Mouse (Mus musculus) lung, postnatal 36 days (tissue): ENCODE measurements around the gene Thsd4.

Experiments used
- DNase-seq: peaks from one replicate; pipeline ENCODE4 v3.0.0; 2022; ENCODE audit warnings: mixed read lengths

The Thsd4 gene

GRCm38 (mm10) chr9:60053117-60053516 lies 468.7 kb downstream of the Thsd4 start:
- DNase-seq: no peak

- DNase-seq: peak; percentile 5
These were observed 469.4 kb downstream of the Thsd4 start for GRCm38 (mm10) chr9:60052415-60052814.

DNA sequence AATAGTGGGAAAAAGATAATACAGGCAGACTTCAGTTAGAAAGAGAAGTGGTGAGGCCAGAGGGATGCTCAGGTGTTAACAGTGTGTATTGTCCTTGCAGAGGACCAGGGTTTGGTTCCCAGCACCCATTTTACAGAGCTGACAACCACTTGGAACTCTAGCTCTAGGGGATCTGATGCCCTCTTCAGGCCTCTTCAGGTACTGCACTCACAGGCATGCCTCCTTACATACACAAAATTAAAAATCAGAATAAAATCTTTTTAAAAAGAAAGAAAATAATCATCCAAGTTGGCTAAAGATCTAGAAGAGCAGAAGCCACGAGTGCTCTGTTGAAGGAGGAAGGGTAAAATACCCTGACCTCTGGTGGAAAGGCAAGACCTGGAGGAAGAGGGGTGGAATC lies 478.7 kb downstream of the Thsd4 start:
- DNase-seq: no peak

- no peak for DNase-seq
These were observed 487.0 kb downstream of the Thsd4 start for GRCm38 (mm10) chr9:60034883-60035282.

GRCm38 (mm10) chr9:60027234-60027633 lies 494.6 kb downstream of the Thsd4 start:
- DNase-seq: no peak

DNA sequence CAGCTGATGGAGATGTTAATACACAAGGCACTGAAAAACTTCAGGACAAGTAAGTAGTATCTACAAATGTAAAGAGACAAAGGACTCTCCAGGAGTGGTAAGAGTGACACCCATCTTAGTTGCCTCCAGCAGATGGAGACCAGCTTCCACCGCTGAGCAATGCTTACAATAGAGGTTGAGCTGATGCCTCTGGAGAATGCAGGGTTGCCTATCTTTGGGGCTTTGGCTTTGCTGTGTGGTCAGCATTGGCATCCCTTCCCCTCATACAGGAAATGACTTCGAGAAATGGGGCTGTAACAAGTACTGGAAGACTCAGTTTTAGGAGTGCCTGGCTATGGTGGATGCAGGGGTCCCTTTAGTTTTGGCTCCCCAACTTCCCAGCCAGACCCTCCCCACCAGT lies 495.1 kb downstream of the Thsd4 start:
- no peak for DNase-seq

DNA sequence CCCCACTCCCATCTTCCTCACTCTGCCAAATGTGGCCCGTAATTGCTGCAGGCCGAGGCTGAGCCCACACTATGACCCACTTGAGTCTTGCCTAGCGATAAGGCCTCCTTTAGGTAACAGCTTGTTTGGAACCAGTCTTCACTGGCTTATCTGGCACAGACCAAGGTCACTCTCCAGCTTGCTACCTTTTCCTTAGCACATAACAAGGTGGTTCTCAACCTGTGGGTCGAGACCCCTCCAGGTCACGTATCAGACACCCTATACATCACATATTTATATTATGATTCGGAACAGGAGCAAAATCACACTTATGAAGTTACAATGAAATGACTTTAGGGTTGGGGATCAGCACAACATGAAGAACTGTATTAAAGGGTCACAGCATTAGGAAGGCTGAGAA lies 495.9 kb downstream of the Thsd4 start:
- DNase-seq: no peak

DNA sequence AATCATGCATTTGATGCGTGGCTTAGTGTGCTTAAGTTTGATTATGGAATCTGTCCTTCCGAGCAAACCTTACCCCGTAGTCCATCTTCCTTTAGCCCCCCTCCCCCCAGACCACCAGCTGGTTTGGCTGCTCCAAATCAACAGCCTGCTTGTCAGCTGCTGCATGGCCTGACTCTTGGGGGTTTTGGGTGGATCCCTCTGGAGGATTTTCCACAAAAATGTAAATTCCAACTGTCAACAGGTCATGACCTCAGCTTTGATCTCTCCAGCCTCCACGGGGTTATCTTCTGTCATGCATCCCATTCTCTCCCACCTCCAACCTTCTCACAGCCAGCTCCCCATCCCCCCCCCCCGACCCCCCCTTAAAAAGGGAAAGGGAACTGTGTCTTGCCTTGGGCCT lies 496.9 kb downstream of the Thsd4 start:
- DNase-seq: no peak

GRCm38 (mm10) chr9:60024545-60024944 lies 497.3 kb downstream of the Thsd4 start:
- no peak for DNase-seq

GRCm38 (mm10) chr9:60022331-60022730 lies 499.5 kb downstream of the Thsd4 start:
- DNase-seq: peak; percentile 47

- no peak for DNase-seq
These were observed 501.4 kb downstream of the Thsd4 start for GRCm38 (mm10) chr9:60020444-60020843.

GRCm38 (mm10) chr9:60010285-60010684 lies 511.6 kb downstream of the Thsd4 start:
- no peak for DNase-seq

GRCm38 (mm10) chr9:60008936-60009335 lies 512.9 kb downstream of the Thsd4 start:
- DNase-seq: no peak

- no peak for DNase-seq
These were observed 519.5 kb downstream of the Thsd4 start for GRCm38 (mm10) chr9:60002323-60002722.

DNA sequence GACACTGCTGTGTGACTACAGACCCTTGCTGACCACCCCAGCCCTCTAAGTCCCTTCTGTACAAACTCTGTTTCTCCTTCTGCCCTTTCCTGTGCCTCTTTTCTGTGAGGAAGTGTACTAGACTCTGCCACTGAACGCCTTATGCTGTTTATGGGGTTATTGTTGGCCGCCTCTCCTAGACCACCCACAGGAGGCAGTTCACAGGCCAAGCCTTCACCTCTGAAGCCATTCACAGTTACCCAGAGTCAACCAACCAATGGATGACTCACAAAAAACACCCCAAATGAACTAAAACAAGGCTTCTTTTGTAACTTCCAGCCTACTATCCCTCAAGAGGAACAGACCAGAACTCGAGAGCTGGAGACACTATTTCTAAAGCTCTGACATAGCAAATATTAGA lies 520.4 kb downstream of the Thsd4 start:
- DNase-seq: no peak

DNA sequence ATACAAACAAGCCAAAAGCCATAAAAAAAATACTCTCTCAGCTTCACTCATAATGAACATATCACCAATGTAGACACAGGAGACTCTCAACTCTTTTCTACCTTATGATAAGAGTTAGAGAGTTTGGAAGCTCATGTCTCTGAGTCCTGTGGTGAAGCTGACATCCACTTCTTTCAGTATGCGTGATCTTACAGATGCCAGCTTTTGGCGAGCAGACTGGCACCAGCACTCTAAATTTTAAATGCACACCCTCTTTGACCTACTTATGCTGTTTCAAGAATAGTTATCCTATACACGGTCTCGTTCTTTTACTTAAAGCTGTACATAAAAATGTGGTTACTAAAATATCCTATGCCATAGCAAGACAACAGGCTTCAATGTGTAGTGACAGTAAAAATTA lies 524.1 kb downstream of the Thsd4 start:
- DNase-seq: no peak

- no peak for DNase-seq
These were observed 530.4 kb downstream of the Thsd4 start for GRCm38 (mm10) chr9:59991407-59991806.

DNA sequence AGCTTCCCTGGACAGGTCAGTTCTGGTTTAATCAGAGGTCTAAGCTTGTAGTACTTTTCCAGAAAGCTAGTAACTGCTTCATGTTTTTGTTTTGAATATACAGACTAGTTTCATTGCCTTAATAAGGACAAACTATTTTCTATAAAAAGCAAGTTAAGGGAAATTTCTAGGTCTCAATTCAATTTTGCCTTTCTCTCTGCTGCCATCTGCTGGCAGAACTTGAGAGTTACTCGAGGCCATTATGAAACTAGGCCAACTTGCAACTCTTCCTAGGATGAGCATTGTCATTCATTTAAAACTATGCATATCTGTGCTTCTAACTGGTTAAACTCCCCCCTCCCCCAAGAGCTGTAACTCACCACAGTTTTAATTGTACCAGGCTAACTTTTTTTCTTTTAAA lies 532.0 kb downstream of the Thsd4 start:
- DNase-seq: peak; percentile 79

DNA sequence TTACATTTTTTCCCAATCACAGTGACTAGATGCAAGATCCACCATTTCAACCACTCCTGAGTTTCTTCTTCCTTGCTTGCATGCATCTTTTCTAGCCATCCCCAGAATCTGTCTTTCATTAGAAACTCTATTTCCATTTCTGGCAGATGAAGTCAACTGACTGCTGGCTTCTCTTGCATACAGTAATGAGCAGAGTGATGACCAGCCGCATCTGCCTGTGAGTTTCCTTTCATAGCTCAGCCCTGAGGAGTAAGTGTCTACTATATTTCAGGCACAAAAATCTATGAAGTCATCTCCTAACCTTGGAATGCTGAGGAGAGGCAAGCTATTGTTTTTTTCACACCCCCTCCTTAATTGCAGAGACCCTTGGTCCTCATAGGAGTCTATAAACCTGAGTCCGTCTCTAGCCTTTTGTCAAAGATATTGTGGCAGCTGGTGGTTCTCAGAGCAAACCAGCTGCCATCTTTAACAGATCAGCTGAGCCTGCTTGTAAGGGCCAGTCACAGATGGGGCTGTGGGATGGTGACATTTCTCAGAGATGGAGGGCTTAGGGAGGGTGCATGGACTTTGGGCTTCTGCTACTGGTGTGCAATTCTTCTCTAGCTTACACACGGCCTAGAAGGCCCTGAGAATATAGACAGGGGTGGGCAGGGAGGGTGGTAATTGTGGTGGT lies 535.8 kb downstream of the Thsd4 start:
- no peak for DNase-seq

- DNase-seq: no peak
These were observed 540.7 kb downstream of the Thsd4 start for GRCm38 (mm10) chr9:59981116-59981515.

GRCm38 (mm10) chr9:59971263-59971662 lies 550.6 kb downstream of the Thsd4 start:
- DNase-seq: peak; percentile 26

- peak; percentile 71 for DNase-seq
These were observed 552.5 kb downstream of the Thsd4 start for GRCm38 (mm10) chr9:59969383-59969782.

DNA sequence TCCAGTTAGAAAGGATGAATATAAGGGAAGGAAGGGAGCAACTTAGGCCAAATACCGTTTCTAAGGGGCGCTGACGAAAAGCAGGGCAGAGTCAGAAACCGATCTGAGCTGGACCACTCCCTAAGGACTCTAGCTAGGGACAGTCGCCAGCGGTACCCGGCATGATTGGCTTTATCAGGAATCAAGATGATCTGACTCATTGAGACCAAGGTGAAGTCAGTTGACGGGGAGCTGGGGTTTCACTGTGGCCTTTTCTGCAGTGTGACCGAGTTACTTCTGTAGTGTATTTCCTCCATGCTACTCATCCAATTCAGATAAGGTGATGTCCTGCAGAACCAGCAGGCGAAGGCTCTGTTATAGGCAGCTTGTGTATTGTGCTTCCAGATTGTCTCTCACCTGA lies 556.8 kb downstream of the Thsd4 start:
- DNase-seq: no peak

- DNase-seq: peak; percentile 83
These were observed 557.5 kb downstream of the Thsd4 start for GRCm38 (mm10) chr9:59964367-59964766.

DNA sequence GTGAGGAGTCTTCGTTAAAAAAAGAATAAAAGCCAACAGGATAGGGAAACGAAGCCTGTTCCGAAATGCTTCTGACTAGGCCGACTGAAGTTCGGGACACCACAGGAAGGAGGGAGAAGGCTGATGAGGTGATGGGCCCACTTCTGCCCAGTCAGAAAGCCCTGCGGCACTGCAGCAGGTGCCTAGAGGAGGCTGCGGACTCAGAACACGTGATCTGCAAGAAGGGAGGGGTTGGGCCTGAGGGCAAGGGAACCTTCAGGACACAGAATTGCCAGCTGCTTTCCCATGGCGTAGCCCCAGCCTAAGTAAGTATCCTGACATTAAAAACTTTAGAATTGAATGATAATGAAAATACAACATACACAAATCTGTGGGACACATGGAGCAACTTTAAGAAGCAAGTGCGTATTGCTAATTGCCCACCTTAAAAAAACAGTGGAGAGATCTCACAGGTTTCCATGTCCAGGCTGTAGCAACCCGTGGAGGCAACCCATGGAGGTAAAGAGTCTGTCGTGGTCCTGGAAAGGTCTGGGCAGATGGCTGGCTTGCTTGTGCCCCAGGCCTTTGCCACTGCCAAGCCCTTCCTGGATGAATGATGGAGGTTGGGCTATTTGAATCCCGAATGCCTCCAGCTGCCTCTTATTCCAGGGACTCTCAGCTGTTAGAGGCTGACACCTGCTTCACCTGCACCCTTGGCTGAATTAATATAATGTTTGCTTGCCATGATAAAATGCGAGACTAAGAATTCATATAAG lies 560.5 kb downstream of the Thsd4 start:
- DNase-seq: no peak
